Mouse (Mus musculus) kidney, postnatal 10 days (tissue): Measurements from ENCODE around the gene Iqsec3.

Experiments used
- DNase-seq: peaks from one replicate; pipeline ENCODE4 v3.0.0; 2021; ENCODE audit warnings: mixed read lengths

Iqsec3 gene

GRCm38 (mm10) chr6:121473093-121473821, at the start of gene Iqsec3:
TSS of gene Iqsec3 (minus strand) at chr6:121473678.
- DNase-seq, result peak; percentile 98

GRCm38 (mm10) chr6:121522106-121522705, 48.7 kb upstream of the Iqsec3 start:
- DNase-seq, result no peak

GRCm38 (mm10) chr6:121521030-121521429, 47.6 kb upstream of the Iqsec3 start:
- no peak for DNase-seq

- no peak for DNase-seq
Observed at GRCm38 (mm10) chr6:121519896-121520295, 46.4 kb upstream of the Iqsec3 start.

- no peak for DNase-seq
Observed at GRCm38 (mm10) chr6:121519266-121519810, 45.9 kb upstream of the Iqsec3 start.

GRCm38 (mm10) chr6:121517726-121518125, 44.2 kb upstream of the Iqsec3 start:
- DNase-seq, result no peak

- DNase-seq, result no peak
Observed at GRCm38 (mm10) chr6:121510381-121510780, 36.9 kb upstream of the Iqsec3 start.

GRCm38 (mm10) chr6:121509871-121510270, 36.4 kb upstream of the Iqsec3 start:
- no peak for DNase-seq

- no peak for DNase-seq
Observed at GRCm38 (mm10) chr6:121508266-121508665, 34.8 kb upstream of the Iqsec3 start.

- no peak for DNase-seq
Observed at GRCm38 (mm10) chr6:121501044-121501638, 27.7 kb upstream of the Iqsec3 start.

- DNase-seq, result no peak
Observed at GRCm38 (mm10) chr6:121499856-121500255, 26.4 kb upstream of the Iqsec3 start.

- no peak for DNase-seq
Observed at GRCm38 (mm10) chr6:121498819-121499535, 25.5 kb upstream of the Iqsec3 start.

GRCm38 (mm10) chr6:121495606-121496005, 22.1 kb upstream of the Iqsec3 start:
- DNase-seq, result no peak

- DNase-seq, result no peak
Observed at GRCm38 (mm10) chr6:121495026-121495425, 21.5 kb upstream of the Iqsec3 start.

- DNase-seq, result no peak
Observed at GRCm38 (mm10) chr6:121494319-121494718, 20.8 kb upstream of the Iqsec3 start.

GRCm38 (mm10) chr6:121491339-121491738, 17.9 kb upstream of the Iqsec3 start:
- no peak for DNase-seq

GRCm38 (mm10) chr6:121472273-121472672, 1.2 kb downstream of the Iqsec3 start:
- no peak for DNase-seq

GRCm38 (mm10) chr6:121468235-121468634, 5.2 kb downstream of the Iqsec3 start:
- peak; percentile 74 for DNase-seq

- DNase-seq, result no peak
Observed at GRCm38 (mm10) chr6:121462628-121463340, 10.7 kb downstream of the Iqsec3 start.

- no peak for DNase-seq
Observed at GRCm38 (mm10) chr6:121457381-121457780, 16.1 kb downstream of the Iqsec3 start.

- DNase-seq, result no peak
Observed at GRCm38 (mm10) chr6:121456651-121457050, 16.8 kb downstream of the Iqsec3 start.
